Mouse (Mus musculus): ENCODE data around the gene Zdhhc1.
A peak's percentile ranks its signal among the peaks of the same experiment; 100 is the strongest.

Zdhhc1 gene

DNA sequence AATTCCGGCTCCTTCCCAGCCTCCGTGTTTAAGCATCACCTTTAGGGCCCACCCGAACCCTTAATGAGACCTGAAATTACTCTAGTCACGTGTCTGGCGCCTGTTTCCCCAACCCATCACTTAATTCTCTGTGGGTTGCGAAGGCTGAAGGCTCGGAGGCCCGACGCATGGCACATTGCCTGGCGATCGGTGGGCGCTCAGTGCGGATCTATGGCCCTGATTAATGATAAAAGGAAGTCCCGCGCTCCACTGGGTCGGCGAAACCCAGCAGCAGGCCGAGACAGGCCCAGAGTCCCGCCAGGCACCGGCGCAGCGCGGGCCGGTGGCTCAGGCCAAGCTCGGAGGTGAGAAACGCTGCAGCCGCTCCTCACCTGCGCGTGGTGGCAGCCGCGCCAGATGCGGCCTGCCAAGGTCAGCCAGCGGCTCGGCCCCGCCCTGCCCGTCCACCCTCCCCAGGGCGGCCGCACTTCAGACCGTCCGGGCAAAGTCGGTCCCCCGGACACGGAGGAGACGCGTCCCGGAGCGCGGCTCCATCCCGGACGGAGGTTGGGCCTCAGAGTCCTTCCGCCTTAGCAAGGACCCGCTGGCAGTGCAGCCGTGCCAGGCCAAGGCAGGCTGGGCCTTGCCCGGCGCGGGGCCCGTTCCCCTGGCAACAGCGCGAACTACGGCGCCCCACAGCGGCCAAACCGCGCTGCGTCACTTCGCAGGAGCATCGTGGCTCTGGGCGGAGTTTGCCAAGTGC lies at the start of gene Zdhhc1:
Gene Zdhhc1 (minus strand): TSS at position 464 of the 742 bp plus-strand sequence.
- peak; percentile 82 to 92 for DNase-seq (ENCODE audit: low spot score in 2 of 2)

- no peak for DNase-seq (ENCODE audit: low spot score in 2 of 2)
Observed at GRCm38 (mm10) chr8:105545249-105545648, 48.5 kb upstream of the Zdhhc1 start.

DNA sequence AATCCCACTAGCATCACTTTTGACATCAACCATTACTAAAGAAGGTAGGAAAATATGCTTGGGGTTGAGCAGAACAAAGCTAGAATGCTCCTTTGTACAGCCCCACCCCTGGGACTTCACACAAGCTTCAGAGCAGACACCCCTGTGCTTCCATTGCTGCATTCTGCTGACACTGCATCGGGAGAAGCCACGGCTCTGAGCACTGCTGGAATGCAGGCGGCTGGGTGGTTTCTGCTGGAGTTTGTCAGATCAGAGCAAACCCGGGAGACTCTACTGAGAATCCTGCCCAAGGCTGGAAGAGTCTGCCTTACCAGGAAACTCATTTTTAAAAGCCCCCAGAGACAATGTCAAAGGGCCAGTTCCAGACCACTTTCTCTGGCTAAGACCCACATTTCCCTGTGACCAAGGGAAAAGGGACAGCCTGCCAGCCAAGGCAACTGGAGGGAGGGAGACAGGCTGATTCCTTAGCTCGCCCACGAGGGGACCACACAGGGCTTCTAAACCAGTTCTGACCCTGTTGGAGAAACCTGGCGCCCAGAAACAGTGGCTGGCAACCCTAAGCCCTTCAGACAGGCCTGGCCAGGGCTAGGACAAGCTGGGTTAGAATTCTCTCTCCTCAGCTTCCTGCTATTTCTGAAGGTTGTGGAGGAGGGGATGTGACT lies 48.0 kb upstream of the Zdhhc1 start:
- no peak for DNase-seq (ENCODE audit: low spot score in 2 of 2)

DNA sequence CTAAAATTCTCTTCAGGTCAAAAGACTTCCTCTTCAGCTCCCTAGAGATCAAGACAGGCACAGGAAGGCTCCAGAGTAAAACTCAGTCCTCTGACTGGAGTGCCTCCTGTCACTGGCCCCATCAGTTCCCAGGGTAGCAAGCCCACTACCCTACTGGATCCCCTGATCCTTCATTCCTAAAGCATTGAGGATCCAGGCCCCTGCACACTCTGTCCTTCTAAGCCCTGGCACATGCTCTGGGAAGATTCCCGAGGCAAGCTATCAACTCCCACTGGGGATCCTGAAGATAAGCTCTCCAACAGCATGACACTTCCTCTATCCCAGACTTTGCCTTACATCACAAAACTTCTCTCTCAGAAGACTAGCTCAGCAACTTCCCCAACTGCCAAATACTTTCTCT lies 47.0 kb upstream of the Zdhhc1 start:
- DNase-seq (ENCODE audit: low spot score in 2 of 2), result no peak

DNA sequence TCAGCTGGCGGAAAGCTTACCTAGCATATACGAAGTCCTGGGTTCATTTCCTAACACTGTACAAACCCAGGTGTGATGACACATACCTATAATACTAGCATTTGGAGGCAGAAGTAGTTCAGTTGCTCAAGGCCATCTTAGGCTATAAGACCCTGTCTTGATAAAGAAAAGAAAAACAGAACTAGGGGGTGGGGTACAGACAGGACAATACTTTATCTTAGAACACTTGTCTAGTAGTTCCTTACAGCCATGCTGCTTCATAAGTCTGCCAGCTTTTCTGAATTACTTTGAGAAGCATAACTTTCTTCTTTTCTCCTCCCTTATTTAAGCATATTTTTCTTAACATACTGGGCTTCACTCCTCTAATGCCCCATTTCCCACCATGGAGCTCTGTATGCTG lies 46.1 kb upstream of the Zdhhc1 start:
- DNase-seq (ENCODE audit: low spot score in 2 of 2), result no peak

DNA sequence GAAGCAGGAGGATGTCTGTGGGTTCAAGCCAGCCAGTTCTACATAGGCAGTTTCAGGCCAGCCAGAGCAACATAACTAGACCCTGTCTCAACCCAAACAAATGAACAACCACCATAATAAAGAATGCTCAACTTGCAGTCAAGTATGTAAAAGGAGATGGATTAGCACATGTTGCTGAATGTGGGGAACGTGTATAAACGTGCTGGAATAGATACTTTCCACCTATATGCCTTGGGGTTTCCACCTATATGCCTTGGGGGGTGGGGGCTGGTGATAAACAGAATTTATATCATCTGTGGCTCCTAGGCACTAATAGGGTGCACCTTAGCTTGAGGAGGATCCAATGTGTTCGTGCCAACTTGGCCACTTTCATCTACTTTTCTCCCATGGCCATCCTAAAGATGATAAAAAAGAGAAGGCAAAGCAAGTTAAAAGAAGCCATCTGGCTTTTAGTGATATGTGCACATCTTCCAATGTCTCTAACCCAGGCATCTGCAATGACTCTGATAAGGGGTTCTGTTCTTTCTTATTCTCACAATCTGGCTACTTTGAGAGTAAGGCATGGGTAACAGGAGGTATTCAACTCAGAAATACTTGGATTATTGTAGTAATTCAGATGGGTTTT lies 45.4 kb upstream of the Zdhhc1 start:
- DNase-seq (ENCODE audit: low spot score in 2 of 2), result no peak

GRCm38 (mm10) chr8:105538940-105539339 lies 42.2 kb upstream of the Zdhhc1 start:
- no peak for DNase-seq (ENCODE audit: low spot score in 2 of 2)

- no peak for DNase-seq (ENCODE audit: low spot score in 2 of 2)
Observed at GRCm38 (mm10) chr8:105537011-105537677, 40.4 kb upstream of the Zdhhc1 start.

- no peak for DNase-seq (ENCODE audit: low spot score in 2 of 2)
Observed at GRCm38 (mm10) chr8:105536546-105536945, 39.8 kb upstream of the Zdhhc1 start.

- DNase-seq (ENCODE audit: low spot score in 2 of 2), result peak; percentile 82 to 91
Observed at GRCm38 (mm10) chr8:105533892-105534329, 37.2 kb upstream of the Zdhhc1 start.

- no peak for DNase-seq (ENCODE audit: low spot score in 2 of 2)
Observed at GRCm38 (mm10) chr8:105533439-105533838, 36.7 kb upstream of the Zdhhc1 start.

- DNase-seq (ENCODE audit: low spot score in 2 of 2), result peak; percentile 76 to 90
Observed at GRCm38 (mm10) chr8:105531774-105532173, 35.1 kb upstream of the Zdhhc1 start.

DNA sequence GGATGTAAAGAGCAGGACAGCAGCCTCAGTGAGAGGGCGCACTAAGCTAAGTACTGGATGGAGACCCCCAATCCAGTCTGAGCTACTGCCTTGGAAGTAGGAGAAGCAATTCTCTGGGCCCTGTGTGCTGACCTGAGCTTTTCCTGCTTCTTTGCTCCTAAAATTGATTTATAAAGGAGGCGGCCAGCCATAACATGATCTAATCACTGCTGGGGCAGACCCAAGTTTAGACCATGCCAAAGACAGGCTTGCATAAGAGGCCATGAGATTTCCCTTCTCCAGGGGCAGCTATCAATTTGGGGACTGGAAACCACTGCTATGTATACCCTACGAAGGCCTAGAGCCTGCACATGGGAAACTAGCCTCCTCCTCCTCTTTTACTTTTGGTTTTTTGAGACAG lies 32.6 kb upstream of the Zdhhc1 start:
- DNase-seq (ENCODE audit: low spot score in 2 of 2), result no peak

GRCm38 (mm10) chr8:105528206-105528605 lies 31.5 kb upstream of the Zdhhc1 start:
- no peak for DNase-seq (ENCODE audit: low spot score in 2 of 2)

- DNase-seq (ENCODE audit: low spot score in 2 of 2), result no peak
Observed at GRCm38 (mm10) chr8:105527110-105527509, 30.4 kb upstream of the Zdhhc1 start.

GRCm38 (mm10) chr8:105522890-105523289 lies 26.2 kb upstream of the Zdhhc1 start:
- no peak for DNase-seq (ENCODE audit: low spot score in 2 of 2)

- no peak for DNase-seq (ENCODE audit: low spot score in 2 of 2)
Observed at GRCm38 (mm10) chr8:105521995-105522769, 25.5 kb upstream of the Zdhhc1 start.

DNA sequence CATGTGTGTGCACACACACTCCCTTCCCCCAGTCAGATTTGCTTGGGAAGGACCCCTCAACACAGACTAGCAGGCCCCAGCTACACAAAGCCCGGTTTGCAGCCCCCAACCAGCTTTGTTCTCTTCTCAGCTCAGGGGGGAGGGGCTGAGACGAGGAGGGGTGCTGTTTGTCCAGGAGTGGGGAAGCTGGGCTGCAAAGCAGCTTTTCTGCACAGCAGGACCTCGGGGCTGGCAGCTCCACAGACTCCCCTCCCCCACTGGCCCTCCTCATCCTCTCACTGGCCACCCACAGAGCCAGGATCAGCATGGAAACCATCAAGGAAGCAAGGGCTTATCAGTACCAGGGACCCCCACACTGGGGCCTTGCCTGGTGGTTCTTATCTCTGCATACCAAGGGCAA lies 24.4 kb upstream of the Zdhhc1 start:
- no peak for DNase-seq (ENCODE audit: low spot score in 2 of 2)

GRCm38 (mm10) chr8:105520521-105520920 lies 23.8 kb upstream of the Zdhhc1 start:
- no peak for DNase-seq (ENCODE audit: low spot score in 2 of 2)

GRCm38 (mm10) chr8:105519591-105519990 lies 22.9 kb upstream of the Zdhhc1 start:
- DNase-seq (ENCODE audit: low spot score in 2 of 2), result no peak

All from spleen, postnatal 4 days (tissue).